Mouse (Mus musculus) heart, embryonic 15.5 days (tissue): ENCODE data around the gene Itgb3. TPM values are rescaled to one million over a fixed set of nuclear protein-coding genes. Genes with fewer than 3 reads are reported as not detected.

ENCODE experiments used
- ATAC-seq: fragments of 200-750 bp; cut with Nextera tagmentation; replicated peaks from 2 replicates; pipeline ENCODE4 v1.8.0; 2017; ENCODE audit warnings: low read depth, moderate TSS enrichment; ENCODE audit not compliant: insufficient number of reproducible peaks, insufficient read depth, low FRiP score
- H3K27ac ChIP-seq: fragments of 300-500 bp; sonication (generic); 2 replicates; pipeline ENCODE4 v1.5.1; 2015; ENCODE audit warnings: mild to moderate bottlenecking, inconsistent platforms
- H3K27me3 ChIP-seq: fragments of 300-500 bp; sonication (generic); 2 replicates; pipeline ENCODE4 v1.6.1; 2015; ENCODE audit warnings: inconsistent platforms
- H3K36me3 ChIP-seq: fragments of 300-500 bp; sonication (generic); 2 replicates; pipeline ENCODE4 v1.6.1; 2015; ENCODE audit warnings: mild to moderate bottlenecking, inconsistent platforms
- H3K4me1 ChIP-seq: fragments of 300-500 bp; sonication (generic); replicated peaks from 2 replicates; pipeline ENCODE4 v1.6.1; 2015; ENCODE audit warnings: inconsistent platforms
- H3K4me2 ChIP-seq: fragments of 300-500 bp; sonication (generic); 2 replicates; pipeline ENCODE4 v1.6.1; 2015; ENCODE audit warnings: inconsistent platforms, mild to moderate bottlenecking, moderate library complexity
- H3K4me3 ChIP-seq: fragments of 300-500 bp; sonication (generic); 2 replicates; pipeline ENCODE4 v1.5.1; 2015; ENCODE audit warnings: mild to moderate bottlenecking, inconsistent platforms
- H3K9ac ChIP-seq: fragments of 300-500 bp; sonication (generic); 2 replicates; pipeline ENCODE4 v1.6.1; 2015; ENCODE audit warnings: mild to moderate bottlenecking, inconsistent platforms
- H3K9me3 ChIP-seq: fragments of 300-500 bp; sonication (generic); replicated peaks from 2 replicates; pipeline ENCODE4 v1.6.1; 2016; ENCODE audit warnings: inconsistent platforms
- WGBS: fragments of 180-500 bp; shearing (Covaris S2); methylation state at CpG from one replicate; pipeline ENCODE4 v1.1.7; 2015; ENCODE audit warnings: mixed read lengths; 5-methylcytosine and 5-hydroxymethylcytosine counted together
- polyA plus RNA-seq: library from polyadenylated mRNA; unstranded; fragments of >200 nt; fragmentation: Nextera tagmentation; extraction: Ambion mirVana; gene quantifications from 2 replicates; pipeline ENCODE4 v1.2.1, GENCODE M21; 2015

Gene Itgb3
- polyA plus RNA-seq, 1 experiment from 2014 or later: 3.7 TPM

- no peaks in the 10 kb centered on the region for H3K27me3 ChIP-seq
- no peaks in the 10 kb centered on the region for H3K9me3 ChIP-seq
- no peak for ATAC-seq
- WGBS: 54% methylated on average over 13 of the region's 13 CpGs
- peak overlapping the region; percentile 67; the same call in 1 of the 2 replicates for H3K27ac ChIP-seq
- H3K4me2 ChIP-seq: peak overlapping the region; percentile 50; the same call in 1 of the 2 replicates
- peaks cover 28% of the 10 kb centered on the region; the same call in 1 of the 2 replicates for H3K36me3 ChIP-seq
- H3K4me1 ChIP-seq: peaks cover 44% of the 10 kb centered on the region
- no peak overlapping the region for H3K9ac ChIP-seq
- H3K4me3 ChIP-seq: no peak overlapping the region
Observed at GRCm38 (mm10) chr11:104582630-104583364, 25.0 kb upstream of the Itgb3 start.

GRCm38 (mm10) chr11:104585495-104585894 lies 22.3 kb upstream of the Itgb3 start:
- Histone ChIP-seq H3K4me3 (no peak overlapping the region), H3K36me3 (peaks cover 30% of the 10 kb centered on the region; the same call in 1 of the 2 replicates), H3K27me3 (no peaks in the 10 kb centered on the region), H3K9me3 (no peaks in the 10 kb centered on the region), H3K9ac (no peak overlapping the region), H3K4me1 (peaks cover 30% of the 10 kb centered on the region), H3K4me2 (no peak overlapping the region), H3K27ac (no peak overlapping the region)
- ATAC-seq: no peak
- WGBS: 77% methylated on average over 5 of the region's 5 CpGs

GRCm38 (mm10) chr11:104587904-104588303 lies 19.9 kb upstream of the Itgb3 start:
- WGBS: 91% methylated on average over 9 of the region's 9 CpGs
- Histone ChIP-seq H3K4me2 (no peak overlapping the region), H3K27me3 (no peaks in the 10 kb centered on the region), H3K36me3 (peaks cover 30% of the 10 kb centered on the region; the same call in 1 of the 2 replicates), H3K4me3 (no peak overlapping the region), H3K9me3 (no peaks in the 10 kb centered on the region), H3K9ac (no peak overlapping the region), H3K27ac (no peak overlapping the region), H3K4me1 (peaks cover 13% of the 10 kb centered on the region; the same call in 1 of the 2 replicates)
- no peak for ATAC-seq

- no peak overlapping the region for H3K9ac ChIP-seq
- H3K4me2 ChIP-seq: no peak overlapping the region
- H3K9me3 ChIP-seq: no peaks in the 10 kb centered on the region
- ATAC-seq: no peak
- H3K36me3 ChIP-seq: peaks cover 30% of the 10 kb centered on the region; the same call in 1 of the 2 replicates
- no peaks in the 10 kb centered on the region for H3K27me3 ChIP-seq
- H3K4me3 ChIP-seq: no peak overlapping the region
- H3K27ac ChIP-seq: no peak overlapping the region
- WGBS: 58% methylated on average over 2 of the region's 2 CpGs
- H3K4me1 ChIP-seq: peaks cover 7% of the 10 kb centered on the region; the same call in 1 of the 2 replicates
Observed at GRCm38 (mm10) chr11:104588513-104588912, 19.3 kb upstream of the Itgb3 start.

- 58% methylated on average over 1 of the region's 1 CpGs for WGBS
- no peak overlapping the region for H3K4me2 ChIP-seq
- H3K27me3 ChIP-seq: no peaks in the 10 kb centered on the region
- no peak overlapping the region for H3K9ac ChIP-seq
- H3K27ac ChIP-seq: no peak overlapping the region
- no peak overlapping the region for H3K4me3 ChIP-seq
- peaks cover 3% of the 10 kb centered on the region; the same call in 1 of the 2 replicates for H3K4me1 ChIP-seq
- H3K9me3 ChIP-seq: no peaks in the 10 kb centered on the region
- H3K36me3 ChIP-seq: peaks cover 22% of the 10 kb centered on the region; the same call in 1 of the 2 replicates
- ATAC-seq: no peak
Observed at GRCm38 (mm10) chr11:104589570-104589969, 18.2 kb upstream of the Itgb3 start.

- WGBS: under 1% methylated on average over 8 of the region's 8 CpGs
- no peaks in the 10 kb centered on the region for H3K27me3 ChIP-seq
- H3K9me3 ChIP-seq: no peaks in the 10 kb centered on the region
- peaks cover 3% of the 10 kb centered on the region; the same call in 1 of the 2 replicates for H3K4me1 ChIP-seq
- no peak overlapping the region for H3K9ac ChIP-seq
- peak; percentile 75 for ATAC-seq
- H3K4me2 ChIP-seq: no peak overlapping the region
- H3K4me3 ChIP-seq: no peak overlapping the region
- H3K27ac ChIP-seq: no peak overlapping the region
- peaks cover 16% of the 10 kb centered on the region; the same call in 1 of the 2 replicates for H3K36me3 ChIP-seq
Observed at GRCm38 (mm10) chr11:104590148-104590547, 17.7 kb upstream of the Itgb3 start.

GRCm38 (mm10) chr11:104592066-104592835 lies 15.5 kb upstream of the Itgb3 start:
- Histone ChIP-seq H3K27ac (no peak overlapping the region), H3K4me1 (peaks cover 7% of the 10 kb centered on the region), H3K9me3 (no peaks in the 10 kb centered on the region), H3K4me2 (no peak overlapping the region), H3K27me3 (no peaks in the 10 kb centered on the region), H3K36me3 (peaks cover 7% of the 10 kb centered on the region; the same call in 1 of the 2 replicates), H3K4me3 (no peak overlapping the region), H3K9ac (no peak overlapping the region)
- ATAC-seq: no peak
- WGBS: 64% methylated on average over 13 of the region's 13 CpGs

GRCm38 (mm10) chr11:104596365-104596764 lies 11.4 kb upstream of the Itgb3 start:
- no peak overlapping the region for H3K4me3 ChIP-seq
- no peak overlapping the region for H3K27ac ChIP-seq
- H3K9ac ChIP-seq: no peak overlapping the region
- 51% methylated on average over 10 of the region's 10 CpGs for WGBS
- no peaks in the 10 kb centered on the region for H3K27me3 ChIP-seq
- no peak for ATAC-seq
- no peaks in the 10 kb centered on the region for H3K9me3 ChIP-seq
- H3K4me2 ChIP-seq: peak overlapping the region; percentile 13; the same call in 1 of the 2 replicates
- H3K36me3 ChIP-seq: no peaks in the 10 kb centered on the region
- H3K4me1 ChIP-seq: peaks cover 4% of the 10 kb centered on the region

- WGBS: 67% methylated on average over 13 of the region's 13 CpGs
- peak; percentile 62; the same call in 1 of the 2 replicates for ATAC-seq
- H3K27me3 ChIP-seq: no peaks in the 10 kb centered on the region
- H3K9me3 ChIP-seq: no peaks in the 10 kb centered on the region
- no peak overlapping the region for H3K4me2 ChIP-seq
- H3K27ac ChIP-seq: peak overlapping the region; percentile 60; the same call in 1 of the 2 replicates
- H3K4me3 ChIP-seq: no peak overlapping the region
- peaks cover 4% of the 10 kb centered on the region for H3K4me1 ChIP-seq
- H3K36me3 ChIP-seq: no peaks in the 10 kb centered on the region
- H3K9ac ChIP-seq: no peak overlapping the region
Observed at GRCm38 (mm10) chr11:104599265-104599945, 8.4 kb upstream of the Itgb3 start.

GRCm38 (mm10) chr11:104600675-104601074 lies 7.1 kb upstream of the Itgb3 start:
- H3K27ac ChIP-seq: no peak overlapping the region
- WGBS: 57% methylated on average over 4 of the region's 4 CpGs

GRCm38 (mm10) chr11:104604192-104604591 lies 3.6 kb upstream of the Itgb3 start:
- no peak overlapping the region for H3K9ac ChIP-seq
- no peak overlapping the region for H3K4me3 ChIP-seq
- no peaks in the 10 kb centered on the region for H3K36me3 ChIP-seq
- 0 out of 2 replicates have a peak, but pooled peaks cover 2% of the 10 kb centered on the region for H3K27me3 ChIP-seq
- no peak for ATAC-seq
- peaks cover 7% of the 10 kb centered on the region for H3K4me1 ChIP-seq
- no peak overlapping the region for H3K4me2 ChIP-seq
- WGBS: 74% methylated on average over 6 of the region's 6 CpGs
- H3K9me3 ChIP-seq: no peaks in the 10 kb centered on the region
- no peak overlapping the region for H3K27ac ChIP-seq

More at GRCm38 (mm10) chr11:104600675-104601074, 7.1 kb upstream of the Itgb3 start:
- H3K9me3 ChIP-seq: no peaks in the 10 kb centered on the region
- no peak overlapping the region for H3K4me2 ChIP-seq
- no peak overlapping the region for H3K9ac ChIP-seq
- H3K4me1 ChIP-seq: peaks cover 4% of the 10 kb centered on the region
- no peaks in the 10 kb centered on the region for H3K36me3 ChIP-seq
- H3K27me3 ChIP-seq: no peaks in the 10 kb centered on the region
- H3K4me3 ChIP-seq: no peak overlapping the region
- no peak for ATAC-seq
